Mouse (Mus musculus) thymus, adult 2 months (tissue): ENCODE data around the gene Sulf2.

Source experiments
- CTCF ChIP-seq: fragments of 200-500 bp; IDR thresholded peaks from 2 replicates; pipeline ENCODE4 v1.5.1; 2012; ENCODE audit warnings: mild to moderate bottlenecking, control low read depth, low read length, moderate library complexity, borderline replicate concordance; ENCODE audit not compliant: control insufficient read depth, poor library complexity, insufficient read depth; ENCODE audit errors: extremely low read depth
- POLR2A ChIP-seq: fragments of 200-500 bp; IDR thresholded peaks from 2 replicates; pipeline ENCODE4 v1.6.1; 2012; ENCODE audit warnings: mild to moderate bottlenecking, low read length, control low read depth, moderate library complexity; ENCODE audit not compliant: control insufficient read depth, poor library complexity, insufficient read depth; ENCODE audit errors: extremely low read depth

GRCm38 (mm10) chr2:166071889-166072288 lies 83.6 kb downstream of the Sulf2 start:
- TF ChIP-seq CTCF = no peak
- TF ChIP-seq POLR2A = no peak
